Mouse (Mus musculus): ENCODE data around the gene Fer1l4. TPM values are rescaled to one million over a fixed set of nuclear protein-coding genes. Genes with fewer than 3 reads are reported as not detected.
A peak's percentile ranks its signal among the peaks of the same experiment; 100 is the strongest.

The Fer1l4 gene
- total and polyA plus RNA-seq, 3 experiments = not detected

DNA sequence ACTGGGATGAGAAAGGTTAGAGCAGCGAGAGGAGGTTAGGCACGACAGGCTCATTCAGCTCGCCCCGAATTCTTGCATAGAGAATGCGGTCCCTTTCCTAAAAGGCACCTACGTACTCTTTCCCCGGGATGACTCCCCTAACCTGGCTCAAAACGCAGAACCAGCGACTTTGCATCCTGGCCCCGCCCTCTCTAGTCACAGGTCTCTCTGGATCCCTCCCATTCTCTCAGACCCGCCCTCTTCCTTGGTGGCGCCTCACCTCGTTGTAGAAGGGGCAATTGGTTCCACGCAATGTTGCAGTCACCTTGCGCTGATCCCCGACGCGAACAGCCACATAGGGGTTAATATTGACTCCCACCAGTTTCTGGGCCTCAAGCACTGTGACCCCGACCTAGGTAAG is 4.8 kb downstream of the Fer1l4 start:
- peak; percentile 46 for DNase-seq (ENCODE audit: extremely low read depth)
- dilution Hi-C loops (cut with MboI; ENCODE audit: extremely low pct_ligation_motif_present, extremely low pct_unique_long_range_greater_than_20kb, low sequenced_read_pairs) = no loop called here

DNA sequence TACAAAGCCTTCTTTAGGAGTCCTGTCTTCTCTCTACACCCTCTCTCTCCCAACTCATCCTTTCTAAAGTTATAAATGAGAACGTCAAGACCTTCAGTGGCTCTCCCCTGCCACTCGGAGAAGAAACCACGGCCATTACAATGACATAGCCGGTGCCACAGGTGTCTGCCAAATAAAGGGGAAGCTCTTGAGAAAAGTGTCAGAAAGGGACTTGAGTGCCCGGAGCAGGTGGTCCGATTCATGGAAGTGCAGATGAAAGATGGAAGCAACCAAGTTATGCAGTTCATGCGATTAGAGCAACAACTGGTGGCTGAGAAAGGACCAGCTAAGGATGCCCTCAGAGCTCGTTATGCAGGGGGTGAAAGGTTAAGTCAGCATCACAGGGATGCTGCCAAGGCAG is 9.8 kb downstream of the Fer1l4 start:
- no peak overlapping the region for H3K27ac ChIP-seq (ENCODE audit: insufficient read depth, low read depth)
- no peaks in the 10 kb centered on the region for H3K36me3 ChIP-seq (replicated peaks in 1 of 2; ENCODE audit: control insufficient read depth in 1 of 2, insufficient read depth in 1 of 2, low read length in 1 of 2)
- no peaks in the 10 kb centered on the region for H3K79me2 ChIP-seq (replicated peaks; ENCODE audit: control insufficient read depth, extremely low read depth, insufficient read depth, poor library complexity, severe bottlenecking)
- peaks cover 9 to 11% of the 10 kb centered on the region in 2 experiments for H3K4me1 ChIP-seq (ENCODE audit: control insufficient read depth in 1 of 2, insufficient read depth in 2 of 2)
- dilution Hi-C loops (cut with MboI; ENCODE audit: extremely low pct_ligation_motif_present, extremely low pct_unique_long_range_greater_than_20kb, low sequenced_read_pairs) (no loop called here), in situ Hi-C loops (cut with MboI; ENCODE audit: low pct_ligation_motif_present, low pct_unique_long_range_greater_than_20kb, low sequenced_read_pairs) (no loop called here)
- no peaks in the 10 kb centered on the region for H3K9me3 ChIP-seq (replicated peaks; ENCODE audit: low read length)
- no peak for DNase-seq (ENCODE audit: extremely low read depth)
- no peak overlapping the region for H3K9ac ChIP-seq (ENCODE audit: insufficient read depth, low read depth)
- peaks cover 70% of the 10 kb centered on the region for H3K27me3 ChIP-seq (replicated peaks)
- no peak overlapping the region for H3K4me3 ChIP-seq (replicated peaks in 1 of 3; ENCODE audit: low read depth in 2 of 3, low read length in 2 of 3, poor library complexity in 1 of 3)
- TF ChIP-seq UBTF (IDR thresholded peaks at IDR 0.05; ENCODE audit: low read depth, low read length) = no peak
- no peak overlapping the region for H3K4me2 ChIP-seq (ENCODE audit: insufficient read depth, low read depth, poor library complexity, severe bottlenecking)

More for the DNA sequence above, 4.8 kb downstream of the Fer1l4 start:
- TF ChIP-seq USF1 (IDR thresholded peaks at IDR 0.05; ENCODE audit: low read depth, low read length) = no peak
- TF ChIP-seq HCFC1 (IDR thresholded peaks at IDR 0.05; ENCODE audit: low read depth, low read length) = no peak
- Histone ChIP-seq H3K9ac (ENCODE audit: insufficient read depth, low read depth) (no peak overlapping the region), H3K4me1 (ENCODE audit: control insufficient read depth in 1 of 2, insufficient read depth in 2 of 2) (peaks cover 10 to 14% of the 10 kb centered on the region in 2 experiments), H3K4me2 (ENCODE audit: insufficient read depth, low read depth, poor library complexity, severe bottlenecking) (peak overlapping the region; percentile 84), H3K27ac (ENCODE audit: insufficient read depth, low read depth) (no peak overlapping the region), H3K27me3 (replicated peaks) (peaks cover 93% of the 10 kb centered on the region), H3K79me2 (replicated peaks; ENCODE audit: control insufficient read depth, extremely low read depth, insufficient read depth, poor library complexity, severe bottlenecking) (no peaks in the 10 kb centered on the region), H3K4me3 (replicated peaks in 1 of 3; ENCODE audit: low read depth in 2 of 3, low read length in 2 of 3, poor library complexity in 1 of 3) (no peak overlapping the region), H3K9me3 (replicated peaks; ENCODE audit: low read length) (no peaks in the 10 kb centered on the region), H3K36me3 (replicated peaks in 1 of 2; ENCODE audit: control insufficient read depth in 1 of 2, insufficient read depth in 1 of 2, low read length in 1 of 2) (no peaks in the 10 kb centered on the region)
- in situ Hi-C loops (cut with MboI; ENCODE audit: low pct_ligation_motif_present, low pct_unique_long_range_greater_than_20kb, low sequenced_read_pairs) = no loop called here

DNA sequence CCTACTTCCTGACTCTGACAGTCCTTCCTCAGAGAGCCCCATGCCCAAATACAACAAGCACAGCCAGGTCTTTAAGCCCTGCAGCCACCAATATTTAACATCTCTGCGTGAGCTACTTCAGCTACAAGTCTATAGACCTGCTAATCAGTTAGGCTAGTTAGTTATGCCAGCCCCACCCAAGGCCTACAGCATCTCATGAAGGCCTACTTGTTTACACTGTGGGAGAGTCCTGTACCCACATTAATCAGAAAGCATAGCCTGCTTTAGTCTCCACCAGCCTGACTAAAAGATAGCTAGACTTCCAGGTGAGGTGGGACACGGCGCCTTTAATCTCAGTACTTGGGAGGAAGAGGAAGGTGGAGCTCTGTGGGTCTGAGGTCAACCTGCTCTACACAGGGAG is 13.4 kb downstream of the Fer1l4 start:
- Histone ChIP-seq H3K79me2 (replicated peaks; ENCODE audit: control insufficient read depth, extremely low read depth, insufficient read depth, poor library complexity, severe bottlenecking) (no peaks in the 10 kb centered on the region), H3K9ac (ENCODE audit: insufficient read depth, low read depth) (no peak overlapping the region), H3K4me1 (ENCODE audit: control insufficient read depth in 1 of 2, insufficient read depth in 2 of 2) (peaks cover 5% of the 10 kb centered on the region in 2 experiments), H3K9me3 (replicated peaks; ENCODE audit: low read length) (no peaks in the 10 kb centered on the region), H3K27ac (ENCODE audit: insufficient read depth, low read depth) (no peak overlapping the region), H3K36me3 (replicated peaks in 1 of 2; ENCODE audit: control insufficient read depth in 1 of 2, insufficient read depth in 1 of 2, low read length in 1 of 2) (no peaks in the 10 kb centered on the region), H3K4me3 (replicated peaks in 1 of 3; ENCODE audit: low read depth in 2 of 3, low read length in 2 of 3, poor library complexity in 1 of 3) (no peak overlapping the region), H3K27me3 (replicated peaks) (peaks cover 61% of the 10 kb centered on the region), H3K4me2 (ENCODE audit: insufficient read depth, low read depth, poor library complexity, severe bottlenecking) (no peak overlapping the region)
- no peak for DNase-seq (ENCODE audit: extremely low read depth)
- dilution Hi-C loops (cut with MboI; ENCODE audit: extremely low pct_ligation_motif_present, extremely low pct_unique_long_range_greater_than_20kb, low sequenced_read_pairs) (no loop called here), in situ Hi-C loops (cut with MboI; ENCODE audit: low pct_ligation_motif_present, low pct_unique_long_range_greater_than_20kb, low sequenced_read_pairs) (no loop called here)
- TF ChIP-seq EP300 (IDR thresholded peaks at IDR 0.05; ENCODE audit: low read length) = no peak
- TF ChIP-seq RAD21 (IDR thresholded peaks at IDR 0.05; ENCODE audit: low read depth, low read length) = no peak
- no peak for TF ChIP-seq IRF4 (IDR thresholded peaks at IDR 0.05; ENCODE audit: low read depth, low read length)
- TF ChIP-seq ETS1 (conservative IDR thresholded peaks at IDR 0.05; ENCODE audit: low read depth, low read length) = no peak
- no peak for TF ChIP-seq USF1 (IDR thresholded peaks at IDR 0.05; ENCODE audit: low read depth, low read length)
- no peak for TF ChIP-seq GABPA (IDR thresholded peaks at IDR 0.05; ENCODE audit: insufficient replicate concordance, low read depth, low read length)
- TF ChIP-seq PAX5 (IDR thresholded peaks at IDR 0.05; ENCODE audit: low read length) = no peak
- no peak for TF ChIP-seq MAZ (IDR thresholded peaks at IDR 0.05; ENCODE audit: low read depth, low read length)
- no peak for TF ChIP-seq ZC3H11A (IDR thresholded peaks at IDR 0.05; ENCODE audit: low read depth, low read length)
- no peak for TF ChIP-seq MXI1 (IDR thresholded peaks at IDR 0.05; ENCODE audit: low read depth, low read length)
- no peak for TF ChIP-seq UBTF (IDR thresholded peaks at IDR 0.05; ENCODE audit: low read depth, low read length)
- TF ChIP-seq POLR2A (IDR thresholded peaks at IDR 0.05; ENCODE audit: low read depth, low read length) = no peak
- TF ChIP-seq JUN (IDR thresholded peaks at IDR 0.05; ENCODE audit: insufficient read depth, low read depth, low read length) = no peak
- TF ChIP-seq ZKSCAN1 (IDR thresholded peaks at IDR 0.05; ENCODE audit: borderline replicate concordance, low read depth, low read length) = no peak
- no peak for TF ChIP-seq SIN3A (IDR thresholded peaks at IDR 0.05; ENCODE audit: low read length)
